Mouse (Mus musculus): Measurements from ENCODE around the gene Baiap2.

Baiap2 gene

DNA sequence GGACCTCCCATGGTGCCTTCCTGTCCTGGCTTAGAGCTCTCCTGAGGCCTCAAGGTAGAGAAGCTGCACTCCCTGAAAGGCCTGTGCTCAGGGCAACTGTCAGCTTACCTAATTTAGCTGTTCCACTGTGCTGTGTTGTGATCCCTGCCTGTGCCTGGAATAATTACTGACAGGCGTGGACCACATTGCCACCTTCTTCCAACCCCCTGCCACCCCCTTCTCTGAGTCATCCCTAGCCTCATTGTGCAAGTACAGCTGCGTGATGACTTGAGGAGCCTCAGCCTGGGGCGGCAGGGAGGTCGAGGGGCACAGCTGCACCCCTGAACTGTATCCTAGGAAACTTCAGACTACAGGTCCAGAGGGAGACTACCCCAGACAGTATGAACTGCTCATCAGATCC is 5.7 kb downstream of the Baiap2 start:
- Histone ChIP-seq H3K27me3 (ENCODE audit: control insufficient read depth, insufficient read depth, low read length, poor library complexity, severe bottlenecking) (no peaks in the 10 kb centered on the region), H3K36me3 (ENCODE audit: control insufficient read depth, insufficient read depth, low read length, poor library complexity, severe bottlenecking) (no peaks in the 10 kb centered on the region)
- DNase-seq (ENCODE audit: low read depth, low spot score) = no peak

DNA sequence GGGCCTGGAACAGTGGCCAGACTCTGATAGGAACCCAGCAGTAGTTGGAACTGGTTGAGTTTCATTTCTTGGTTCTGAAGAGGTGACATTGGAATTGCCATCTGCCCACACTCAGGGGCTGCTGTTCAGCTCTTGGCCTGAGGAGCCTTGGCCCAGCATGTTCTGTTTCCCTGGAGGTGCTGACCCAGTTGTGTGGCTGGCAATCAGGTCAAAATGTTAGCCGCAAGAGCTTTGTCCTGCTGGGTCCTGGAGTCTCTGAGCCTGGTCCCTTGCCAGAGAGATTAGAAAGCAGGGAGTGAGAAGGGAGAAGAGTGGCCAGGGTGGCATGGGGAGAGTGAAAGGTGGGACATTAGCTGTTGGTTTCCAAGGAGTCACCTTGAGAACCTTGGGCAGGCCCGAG is 6.2 kb downstream of the Baiap2 start:
- Histone ChIP-seq H3K36me3 (ENCODE audit: control insufficient read depth, insufficient read depth, low read length, poor library complexity, severe bottlenecking) (no peaks in the 10 kb centered on the region), H3K27me3 (ENCODE audit: control insufficient read depth, insufficient read depth, low read length, poor library complexity, severe bottlenecking) (no peaks in the 10 kb centered on the region)
- no peak for DNase-seq (ENCODE audit: low read depth, low spot score)

DNA sequence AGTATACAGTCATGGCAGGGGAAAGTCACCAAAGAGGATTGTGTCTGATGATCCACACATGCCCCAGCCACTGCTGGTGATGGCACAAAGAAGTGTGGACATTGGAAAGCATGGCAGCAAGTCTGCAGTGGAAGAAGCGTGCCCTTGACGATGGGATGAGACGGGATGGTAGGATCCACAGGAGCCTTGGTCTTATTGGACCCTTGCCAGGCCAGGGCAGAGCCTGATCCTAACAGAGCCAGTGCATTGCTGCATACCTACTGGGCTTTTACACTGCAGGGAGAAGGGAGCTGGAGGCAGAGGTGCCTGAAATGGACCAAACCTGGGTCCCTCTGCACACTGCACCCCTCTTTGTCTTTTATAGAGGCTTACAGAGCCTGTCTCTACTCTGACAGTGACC is 8.0 kb downstream of the Baiap2 start:
- Histone ChIP-seq H3K36me3 (ENCODE audit: control insufficient read depth, insufficient read depth, low read length, poor library complexity, severe bottlenecking) (no peaks in the 10 kb centered on the region), H3K27me3 (ENCODE audit: control insufficient read depth, insufficient read depth, low read length, poor library complexity, severe bottlenecking) (no peaks in the 10 kb centered on the region)
- no peak for DNase-seq (ENCODE audit: low read depth, low spot score)

DNA sequence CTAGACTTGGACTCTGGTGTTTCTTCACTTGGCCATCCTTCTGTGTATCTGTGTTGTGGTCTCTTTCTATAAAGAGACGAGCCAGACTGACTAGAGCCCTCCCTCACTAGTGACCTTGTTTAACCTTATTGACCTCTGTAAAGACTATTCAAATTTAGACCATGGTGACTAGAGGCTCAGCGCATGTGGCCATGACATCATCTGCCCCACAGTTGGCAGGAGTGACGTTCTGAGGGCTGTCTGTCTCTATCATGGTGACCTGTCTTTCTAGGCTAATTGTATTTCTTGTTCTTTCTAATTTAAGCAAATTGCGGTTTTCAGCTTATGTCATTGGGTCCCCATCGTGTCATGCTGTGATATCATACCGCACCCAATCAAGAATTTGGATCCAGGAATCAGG is 8.8 kb downstream of the Baiap2 start:
- Histone ChIP-seq H3K27me3 (ENCODE audit: control insufficient read depth, insufficient read depth, low read length, poor library complexity, severe bottlenecking) (no peaks in the 10 kb centered on the region), H3K36me3 (ENCODE audit: control insufficient read depth, insufficient read depth, low read length, poor library complexity, severe bottlenecking) (no peaks in the 10 kb centered on the region)
- DNase-seq (ENCODE audit: low read depth, low spot score) = no peak

DNA sequence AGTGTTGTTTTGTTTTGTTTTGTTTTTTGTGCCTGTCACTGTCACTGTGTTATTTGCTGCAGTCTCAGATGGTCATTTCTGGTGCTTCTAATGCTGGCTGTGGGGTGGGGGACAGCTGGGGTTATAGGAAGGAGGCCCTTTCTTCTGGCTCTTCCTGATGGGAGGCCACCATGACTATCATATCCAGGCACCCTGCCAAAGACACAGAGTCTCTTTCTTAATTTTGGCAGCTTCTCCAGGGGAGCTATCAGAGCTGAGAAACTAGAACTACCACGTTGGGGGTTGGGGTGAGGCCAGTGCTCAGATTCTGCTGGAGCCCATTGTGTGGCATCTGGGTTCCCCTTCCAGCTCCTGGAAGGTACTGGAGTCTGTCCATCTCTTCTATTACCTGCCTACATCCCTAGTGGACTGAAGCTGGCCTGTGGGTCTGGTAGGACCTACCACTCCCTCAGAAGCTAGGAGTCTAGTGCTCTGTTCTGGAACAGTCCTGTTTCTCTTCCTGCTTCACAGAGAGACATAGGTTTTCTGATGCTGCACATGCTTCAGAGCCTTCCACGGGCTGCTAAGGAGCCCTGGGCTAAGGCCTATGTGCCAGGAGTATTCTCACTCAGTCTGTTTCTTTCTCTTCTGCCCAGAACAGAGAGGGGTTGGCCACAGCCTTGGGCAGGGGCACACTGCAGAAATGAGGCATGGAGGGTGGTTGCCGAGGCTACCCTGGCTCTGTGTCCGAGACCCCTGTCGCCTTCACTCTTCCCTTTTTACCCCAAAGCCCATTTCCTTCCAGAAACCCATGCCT is 10.1 kb downstream of the Baiap2 start:
- Histone ChIP-seq H3K36me3 (ENCODE audit: control insufficient read depth, insufficient read depth, low read length, poor library complexity, severe bottlenecking) (no peaks in the 10 kb centered on the region), H3K27me3 (ENCODE audit: control insufficient read depth, insufficient read depth, low read length, poor library complexity, severe bottlenecking) (no peaks in the 10 kb centered on the region)
- no peak for DNase-seq (ENCODE audit: low read depth, low spot score)

DNA sequence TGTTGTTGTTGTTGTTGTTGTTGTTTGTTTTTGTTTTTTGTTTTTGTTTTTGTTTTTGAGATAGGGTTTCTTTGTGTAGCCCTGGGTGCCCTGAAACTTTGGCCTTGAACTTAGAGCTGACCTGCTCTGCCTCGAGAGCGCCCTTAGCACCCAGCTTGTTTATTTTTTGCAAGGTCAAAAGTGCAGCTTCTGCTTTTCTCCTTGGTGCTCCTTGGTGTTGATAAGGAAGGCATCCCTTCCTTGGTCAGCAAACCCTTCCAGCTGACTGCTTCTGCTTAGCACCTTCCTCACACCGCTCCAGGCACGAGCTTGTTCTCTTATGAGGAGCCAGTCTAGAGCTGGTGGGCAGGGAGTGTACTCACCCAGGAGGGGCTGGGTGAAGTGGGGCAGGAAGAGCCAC is 11.7 kb downstream of the Baiap2 start:
- no peaks in the 10 kb centered on the region for H3K27me3 ChIP-seq (ENCODE audit: control insufficient read depth, insufficient read depth, low read length, poor library complexity, severe bottlenecking)
- H3K36me3 ChIP-seq (ENCODE audit: control insufficient read depth, insufficient read depth, low read length, poor library complexity, severe bottlenecking) = no peaks in the 10 kb centered on the region
- DNase-seq (ENCODE audit: low read depth, low spot score) = peak; percentile 33

DNA sequence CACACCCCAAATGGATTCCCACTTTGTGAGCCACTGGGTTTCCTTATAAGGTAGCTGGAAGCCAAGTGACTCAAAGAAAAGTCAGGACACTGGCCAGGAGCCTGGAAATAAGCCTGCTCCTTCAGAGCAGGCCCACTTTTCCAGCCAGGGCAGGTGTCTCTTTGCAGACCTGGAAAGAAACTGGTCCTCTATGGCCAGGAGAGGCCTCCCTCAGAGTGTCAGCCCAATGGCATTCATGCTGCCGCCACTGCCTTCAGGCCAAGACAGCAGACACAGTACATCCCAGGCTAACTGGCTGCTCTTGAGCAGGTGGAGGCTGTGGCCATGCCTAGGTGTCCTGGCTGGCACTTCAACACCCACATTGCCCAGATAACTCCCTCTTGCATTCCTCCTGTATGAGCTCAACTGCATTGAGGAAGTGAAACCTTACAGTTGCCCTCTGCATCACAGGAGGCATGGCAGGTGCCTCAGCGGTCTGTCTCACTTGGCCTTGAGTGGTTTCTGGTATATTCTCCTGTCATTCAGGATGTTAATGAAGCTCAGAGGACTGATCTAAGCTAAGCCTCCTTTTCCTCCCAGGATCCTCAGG is 12.3 kb downstream of the Baiap2 start:
- no peaks in the 10 kb centered on the region for H3K27me3 ChIP-seq (ENCODE audit: control insufficient read depth, insufficient read depth, low read length, poor library complexity, severe bottlenecking)
- H3K36me3 ChIP-seq (ENCODE audit: control insufficient read depth, insufficient read depth, low read length, poor library complexity, severe bottlenecking) = no peaks in the 10 kb centered on the region
- DNase-seq (ENCODE audit: low read depth, low spot score) = peak; percentile 89

DNA sequence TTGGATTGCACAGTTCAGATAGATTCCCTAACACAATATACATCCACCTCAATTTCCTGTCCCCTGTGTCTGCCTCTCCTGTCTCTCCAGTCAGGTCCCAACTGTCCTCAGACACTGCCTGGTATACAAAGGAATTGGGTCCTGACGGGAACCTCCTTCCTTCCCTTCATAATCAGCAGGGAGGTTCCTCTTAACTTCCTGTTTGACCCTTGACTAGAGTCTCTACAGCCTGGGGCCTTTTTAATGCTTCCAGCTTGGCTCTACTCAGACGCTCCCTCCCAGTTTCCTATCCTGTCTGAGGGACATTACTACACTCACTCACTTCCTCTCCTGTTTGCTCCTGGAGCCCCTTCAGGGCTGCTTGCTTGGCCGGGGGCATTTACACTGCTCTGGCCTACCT is 12.9 kb downstream of the Baiap2 start:
- Histone ChIP-seq H3K27me3 (ENCODE audit: control insufficient read depth, insufficient read depth, low read length, poor library complexity, severe bottlenecking) (no peaks in the 10 kb centered on the region), H3K36me3 (ENCODE audit: control insufficient read depth, insufficient read depth, low read length, poor library complexity, severe bottlenecking) (no peaks in the 10 kb centered on the region)
- DNase-seq (ENCODE audit: low read depth, low spot score) = no peak

DNA sequence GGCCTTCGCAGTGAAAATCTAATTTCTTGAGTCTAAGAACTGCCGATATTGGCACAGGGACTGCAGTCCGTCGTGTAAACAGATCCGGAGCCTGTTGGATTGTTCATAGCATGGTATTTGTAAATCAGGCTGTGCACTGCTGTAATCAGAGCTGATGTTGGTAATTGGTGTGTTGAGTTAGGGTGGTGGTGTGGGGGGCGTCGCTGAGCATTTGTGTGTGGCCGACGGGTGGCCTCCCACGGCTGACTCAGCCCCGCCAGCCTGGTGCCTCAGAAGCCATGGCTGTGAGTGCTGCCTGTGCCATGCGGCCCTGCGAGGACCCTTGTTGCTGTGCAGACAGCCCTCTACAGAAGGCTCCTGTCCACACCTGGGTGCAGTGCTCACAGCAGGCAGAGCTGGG is 14.0 kb downstream of the Baiap2 start:
- DNase-seq (ENCODE audit: low read depth, low spot score) = no peak
- Histone ChIP-seq H3K36me3 (ENCODE audit: control insufficient read depth, insufficient read depth, low read length, poor library complexity, severe bottlenecking) (no peaks in the 10 kb centered on the region), H3K27me3 (ENCODE audit: control insufficient read depth, insufficient read depth, low read length, poor library complexity, severe bottlenecking) (no peaks in the 10 kb centered on the region)

DNA sequence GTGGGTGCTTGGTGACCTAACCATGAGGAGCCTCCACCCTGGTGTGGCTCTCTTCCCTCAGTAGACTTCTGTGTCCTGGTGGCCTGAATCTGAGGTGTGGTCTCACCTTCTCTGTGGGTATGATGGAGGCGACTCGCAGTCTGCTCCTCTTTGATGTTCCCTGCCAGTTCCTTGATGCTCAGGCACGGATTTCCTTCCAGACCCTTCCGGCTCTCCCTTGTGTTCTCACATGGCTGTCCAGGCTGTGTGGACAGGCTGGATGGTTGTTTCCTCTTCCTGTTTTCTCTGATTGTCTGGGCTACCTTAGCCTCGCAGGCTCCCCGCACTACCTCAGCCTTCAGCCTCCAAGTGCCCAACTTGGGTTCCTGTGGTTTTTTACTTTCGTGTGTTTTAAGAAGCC is 16.3 kb downstream of the Baiap2 start:
- no peaks in the 10 kb centered on the region for H3K36me3 ChIP-seq (ENCODE audit: control insufficient read depth, insufficient read depth, low read length, poor library complexity, severe bottlenecking)
- no peak for DNase-seq (ENCODE audit: low read depth, low spot score)
- H3K27me3 ChIP-seq (ENCODE audit: control insufficient read depth, insufficient read depth, low read length, poor library complexity, severe bottlenecking) = no peaks in the 10 kb centered on the region; the same call in 1 of the 2 replicates

DNA sequence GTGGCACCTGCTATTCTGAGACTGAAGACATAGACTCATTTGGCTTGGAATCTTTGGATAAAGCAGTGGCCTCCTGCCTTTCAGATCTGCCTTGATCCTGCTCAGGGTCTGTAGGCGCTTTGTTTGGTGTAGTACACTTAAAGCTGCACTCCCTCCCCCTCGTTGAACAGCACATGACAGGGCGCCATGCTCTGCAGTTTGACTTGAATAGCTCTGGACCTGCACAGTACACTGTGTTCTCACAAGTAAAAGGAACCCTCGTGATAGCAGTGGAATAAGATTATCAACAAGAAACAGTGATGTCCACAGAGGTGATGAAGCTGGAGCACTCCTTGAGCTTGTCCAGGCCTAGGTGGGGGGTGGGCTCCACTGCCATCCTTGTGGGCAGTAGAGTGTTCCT is 17.2 kb downstream of the Baiap2 start:
- Histone ChIP-seq H3K36me3 (ENCODE audit: control insufficient read depth, insufficient read depth, low read length, poor library complexity, severe bottlenecking) (no peaks in the 10 kb centered on the region; the same call in 1 of the 2 replicates), H3K27me3 (ENCODE audit: control insufficient read depth, insufficient read depth, low read length, poor library complexity, severe bottlenecking) (no peaks in the 10 kb centered on the region; the same call in 1 of the 2 replicates)
- DNase-seq (ENCODE audit: low read depth, low spot score) = no peak

DNA sequence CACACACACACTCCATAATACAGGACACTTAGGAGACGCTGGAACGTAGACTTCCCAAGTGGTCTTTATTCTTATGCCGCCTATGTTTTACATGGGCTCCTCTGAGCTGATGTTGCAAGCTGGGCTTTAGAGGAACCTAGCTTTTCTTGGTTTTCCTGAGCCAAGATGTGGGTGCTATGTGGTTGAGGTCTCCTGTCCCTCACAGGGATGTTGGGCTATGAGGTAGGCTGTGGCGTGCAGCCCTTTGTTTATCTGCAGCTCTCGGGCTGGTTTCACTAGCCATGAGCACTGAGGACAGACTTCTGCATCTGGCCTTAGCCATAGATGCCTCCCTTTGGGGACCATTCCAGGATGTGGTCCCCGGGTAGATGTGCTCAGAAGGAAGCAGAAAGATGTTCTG is 18.1 kb downstream of the Baiap2 start:
- H3K27me3 ChIP-seq (ENCODE audit: control insufficient read depth, insufficient read depth, low read length, poor library complexity, severe bottlenecking) = no peaks in the 10 kb centered on the region; the same call in 1 of the 2 replicates
- no peak for DNase-seq (ENCODE audit: low read depth, low spot score)
- no peaks in the 10 kb centered on the region; the same call in 1 of the 2 replicates for H3K36me3 ChIP-seq (ENCODE audit: control insufficient read depth, insufficient read depth, low read length, poor library complexity, severe bottlenecking)

DNA sequence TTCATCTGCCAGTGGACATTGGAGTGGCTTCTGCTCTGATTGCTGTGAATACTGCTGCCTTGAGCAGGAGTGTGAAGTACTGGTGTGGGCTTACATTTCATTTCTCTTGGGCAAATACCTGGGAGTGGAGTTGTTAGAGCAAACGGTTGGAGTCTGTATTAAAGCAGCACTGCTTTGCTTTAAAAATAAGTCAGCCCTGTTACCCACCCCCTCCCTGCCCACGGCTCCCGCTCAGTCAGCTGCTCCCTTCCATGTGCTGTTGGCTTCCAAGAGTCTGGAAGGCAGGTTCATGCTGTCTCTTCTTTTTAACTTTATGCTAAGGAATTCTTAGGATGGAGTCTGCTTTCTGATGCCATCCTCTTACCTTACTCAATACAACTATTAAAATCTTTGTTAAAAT is 18.9 kb downstream of the Baiap2 start:
- Histone ChIP-seq H3K27me3 (ENCODE audit: control insufficient read depth, insufficient read depth, low read length, poor library complexity, severe bottlenecking) (no peaks in the 10 kb centered on the region; the same call in 1 of the 2 replicates), H3K36me3 (ENCODE audit: control insufficient read depth, insufficient read depth, low read length, poor library complexity, severe bottlenecking) (no peaks in the 10 kb centered on the region; the same call in 1 of the 2 replicates)
- DNase-seq (ENCODE audit: low read depth, low spot score) = no peak

DNA sequence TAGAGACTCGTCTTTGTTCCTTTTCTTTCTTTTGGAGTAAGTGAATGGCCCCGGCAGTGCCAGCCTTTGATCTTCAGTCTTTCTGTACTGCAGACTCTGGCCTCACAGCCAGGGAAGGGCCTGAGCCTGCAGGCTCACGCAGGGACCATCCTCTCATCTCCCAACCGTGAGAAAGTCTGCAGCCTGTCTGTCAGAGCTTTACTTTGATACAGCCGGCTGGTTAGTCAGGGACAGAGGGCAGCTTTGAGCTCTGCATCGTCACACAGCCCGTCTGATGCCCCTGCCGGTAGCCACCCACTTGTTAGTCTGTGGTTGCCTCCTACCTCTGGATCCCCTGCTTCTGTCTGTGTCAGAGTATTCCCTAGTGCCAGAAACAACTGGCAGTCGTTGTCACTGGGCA is 22.5 kb downstream of the Baiap2 start:
- H3K36me3 ChIP-seq (ENCODE audit: control insufficient read depth, insufficient read depth, low read length, poor library complexity, severe bottlenecking) = no peaks in the 10 kb centered on the region; the same call in 1 of the 2 replicates
- no peaks in the 10 kb centered on the region; the same call in 1 of the 2 replicates for H3K27me3 ChIP-seq (ENCODE audit: control insufficient read depth, insufficient read depth, low read length, poor library complexity, severe bottlenecking)
- no peak for DNase-seq (ENCODE audit: low read depth, low spot score)

DNA sequence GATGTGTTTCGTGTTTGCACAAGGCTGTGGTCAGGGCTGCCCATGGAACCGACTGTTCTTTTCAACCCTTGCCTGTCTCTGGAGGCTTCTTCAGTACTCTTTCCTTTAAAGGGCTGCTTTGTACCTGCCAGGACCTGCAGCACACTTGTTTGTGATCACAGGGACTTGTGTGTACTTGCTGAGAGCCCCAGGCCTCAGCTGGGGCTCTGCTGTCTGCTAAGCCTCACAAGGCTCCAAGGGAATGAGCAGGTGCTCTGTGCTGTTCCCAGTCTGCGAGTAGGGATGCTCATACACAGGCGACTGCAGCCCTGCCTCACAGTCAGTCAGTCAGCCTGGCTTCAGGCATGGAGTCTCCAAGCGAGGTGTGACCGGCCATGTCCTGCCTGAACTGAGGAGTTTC is 23.7 kb downstream of the Baiap2 start:
- no peak for DNase-seq (ENCODE audit: low read depth, low spot score)
- Histone ChIP-seq H3K36me3 (ENCODE audit: control insufficient read depth, insufficient read depth, low read length, poor library complexity, severe bottlenecking) (no peaks in the 10 kb centered on the region; the same call in 1 of the 2 replicates), H3K27me3 (ENCODE audit: control insufficient read depth, insufficient read depth, low read length, poor library complexity, severe bottlenecking) (no peaks in the 10 kb centered on the region; the same call in 1 of the 2 replicates)

All from splenic B cell, adult 2 months (primary cell).